Mouse (Mus musculus) cortical plate, adult 2 months (tissue): ENCODE data around the gene Faap100. TPM values are rescaled to one million over a fixed set of nuclear protein-coding genes. Genes with fewer than 3 reads are reported as not detected.
A peak's percentile ranks its signal among the peaks of the same experiment; 100 is the strongest.

Experiments used
- H3K27ac ChIP-seq: fragments of 200-500 bp; 2 replicates; pipeline ENCODE4 v1.5.1; 2012; ENCODE audit warnings: low read length, control low read depth, inconsistent platforms; ENCODE audit not compliant: insufficient read depth
- H3K4me1 ChIP-seq: fragments of 200-500 bp; 2 replicates; pipeline ENCODE4 v1.6.1; 2011; ENCODE audit warnings: low read length; ENCODE audit not compliant: control insufficient read depth, insufficient read depth
- H3K4me3 ChIP-seq: fragments of 200-500 bp; 2 replicates; pipeline ENCODE4 v1.5.1; 2011; ENCODE audit warnings: mild to moderate bottlenecking, low read length, control low read depth; ENCODE audit not compliant: insufficient read depth
- CTCF ChIP-seq: fragments of 200-500 bp; IDR thresholded peaks from 2 replicates; pipeline ENCODE4 v1.5.1; 2011; ENCODE audit warnings: mild to moderate bottlenecking, control low read depth, low read length; ENCODE audit not compliant: insufficient read depth; ENCODE audit errors: extremely low read depth
- POLR2A ChIP-seq: fragments of 200-500 bp; IDR thresholded peaks from 2 replicates; pipeline ENCODE4 v1.6.1; 2011; ENCODE audit warnings: mild to moderate bottlenecking, low read length, control low read depth; ENCODE audit not compliant: insufficient read depth; ENCODE audit errors: extremely low read depth
- polyA plus RNA-seq: library from polyadenylated mRNA; depleted of rRNA; stranded (reverse); fragments of >200 nt; gene quantifications from 2 replicates; pipeline ENCODE4 v1.2.3, GENCODE M21; 2012

Faap100 gene
- polyA plus RNA-seq, 1 experiment: 22.8 TPM

DNA sequence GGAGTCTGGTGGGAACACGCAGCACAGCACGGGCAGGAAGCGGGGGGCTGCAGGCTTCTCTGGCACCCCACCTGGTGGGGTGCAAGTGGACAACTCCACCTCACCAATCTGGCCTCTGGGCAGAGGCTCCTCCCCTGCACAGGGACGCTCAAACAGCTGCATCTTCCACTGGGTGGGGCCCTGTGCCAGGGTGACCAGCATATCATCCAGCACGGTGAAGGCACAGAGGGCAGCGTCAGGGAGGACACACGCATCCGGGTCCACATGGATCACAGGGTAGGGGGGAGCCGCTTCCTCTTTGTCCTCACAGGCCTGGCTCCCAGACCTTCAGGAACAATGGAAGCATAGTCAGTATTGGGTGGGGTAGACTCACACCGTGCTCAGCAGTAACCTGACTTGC, 1.2 kb downstream of the Faap100 start:
- H3K4me3 ChIP-seq: peak overlapping the region; percentile 60; the same call in 1 of the 2 replicates

DNA sequence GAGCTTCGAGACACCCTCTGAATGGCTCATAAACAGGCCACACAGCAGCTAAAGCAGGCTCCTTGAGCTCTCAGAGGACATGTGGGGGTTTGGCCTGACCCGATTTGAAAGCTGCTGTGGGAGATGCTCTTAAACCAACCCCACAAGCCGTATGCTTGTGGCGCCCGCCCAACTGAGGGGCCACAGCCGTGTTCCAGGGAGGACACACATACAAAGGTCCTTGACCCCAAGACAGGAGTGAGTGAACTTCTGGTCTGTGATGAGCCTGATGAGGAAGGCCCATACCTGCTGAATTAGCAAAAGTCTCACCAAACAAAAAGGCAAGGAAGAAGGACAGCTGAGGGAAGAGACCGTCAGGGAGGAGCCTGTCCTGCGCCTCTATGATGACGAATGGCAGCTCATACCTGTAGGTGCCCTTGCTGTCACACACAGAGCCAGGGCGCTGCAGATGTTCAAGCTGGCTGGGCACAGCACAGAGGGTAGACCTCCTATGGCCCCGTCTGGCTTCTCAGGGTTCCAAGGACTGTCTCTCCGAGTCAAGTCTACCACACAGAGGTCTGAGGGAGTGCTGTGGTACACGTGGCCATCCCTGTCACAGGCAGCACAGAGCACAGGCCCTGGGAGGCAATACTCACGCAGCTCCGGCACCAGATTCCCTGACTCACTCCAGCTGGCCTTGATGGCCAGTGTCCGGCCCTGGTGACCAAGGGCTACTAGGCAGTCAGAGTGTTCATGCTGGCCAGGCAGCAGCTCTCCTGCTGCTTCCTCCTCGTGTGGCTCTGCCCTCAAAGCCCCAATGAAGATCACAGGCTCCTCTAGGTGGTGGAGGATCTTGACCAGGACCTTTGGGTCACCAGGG, 2.0 kb downstream of the Faap100 start:
- no peak overlapping the region for H3K27ac ChIP-seq
- TF ChIP-seq POLR2A (no peak), CTCF (no peak)
- no peaks in the 10 kb centered on the region for H3K4me1 ChIP-seq
- no peak overlapping the region for H3K4me3 ChIP-seq

More for the DNA sequence above, 1.2 kb downstream of the Faap100 start:
- TF ChIP-seq CTCF (no peak), POLR2A (no peak)
- H3K27ac ChIP-seq: no peak overlapping the region
- H3K4me1 ChIP-seq: no peaks in the 10 kb centered on the region

DNA sequence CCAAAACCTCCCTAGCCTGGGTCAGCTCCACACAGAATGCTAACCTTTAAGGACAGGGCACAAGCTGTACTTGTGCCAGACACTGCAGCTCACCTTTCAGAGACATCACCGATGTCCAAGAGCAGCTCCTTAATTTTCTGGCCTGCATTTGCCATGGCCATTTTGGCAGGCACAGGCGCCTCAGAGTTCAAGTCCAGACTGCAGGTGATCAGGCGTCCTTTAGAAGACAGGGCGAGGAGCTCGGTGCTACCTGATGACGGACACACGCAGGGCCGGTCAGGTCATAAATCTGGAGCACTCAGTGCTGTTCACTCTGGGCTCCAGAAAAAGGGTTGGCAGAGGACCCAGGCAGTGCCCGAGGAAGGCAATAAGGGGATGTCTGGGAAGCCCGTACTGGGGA, 3.2 kb downstream of the Faap100 start:
- TF ChIP-seq CTCF (no peak), POLR2A (no peak)
- no peak overlapping the region for H3K4me3 ChIP-seq
- no peak overlapping the region for H3K27ac ChIP-seq
- H3K4me1 ChIP-seq: no peaks in the 10 kb centered on the region

DNA sequence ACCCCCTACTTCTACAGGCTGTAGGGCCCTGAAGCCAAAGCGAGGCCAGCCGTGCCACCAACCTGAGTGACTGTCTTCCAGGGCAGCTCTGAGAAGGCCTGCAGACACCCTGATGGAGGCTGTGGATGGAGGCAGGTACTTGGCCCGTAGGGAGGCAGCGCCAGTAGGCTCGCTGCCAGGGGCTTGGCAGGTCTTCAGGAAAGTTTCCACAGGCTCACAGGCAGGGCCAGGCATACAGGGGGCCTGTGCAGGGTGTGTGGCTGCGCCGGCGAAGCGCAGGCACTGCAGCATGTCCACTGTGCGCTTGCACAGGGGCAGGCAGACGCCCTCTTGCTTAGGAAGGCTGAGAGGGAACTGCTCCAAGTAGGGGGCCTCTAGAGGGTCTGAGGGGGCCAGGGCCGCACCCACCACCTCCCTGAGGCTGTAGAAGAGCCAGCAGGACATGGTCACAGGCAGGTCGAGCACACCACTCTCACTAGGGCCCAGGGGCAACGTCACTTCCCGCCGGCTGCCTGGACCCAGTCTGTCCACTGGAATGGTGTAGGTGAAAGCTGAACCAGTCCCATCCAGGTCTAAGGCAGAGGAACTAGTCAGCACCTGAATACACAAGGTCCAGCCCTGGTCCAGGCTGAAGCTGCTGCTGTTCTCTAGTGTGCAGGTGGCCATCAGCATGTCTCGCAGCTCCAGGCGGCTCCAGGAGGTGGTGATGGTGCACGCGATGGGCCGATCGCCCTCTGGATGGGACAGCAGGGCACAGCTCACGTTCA, 4.6 kb downstream of the Faap100 start:
- H3K4me3 ChIP-seq: no peak overlapping the region
- no peak for TF ChIP-seq CTCF
- TF ChIP-seq POLR2A: no peak
- H3K4me1 ChIP-seq: no peaks in the 10 kb centered on the region
- H3K27ac ChIP-seq: no peak overlapping the region

DNA sequence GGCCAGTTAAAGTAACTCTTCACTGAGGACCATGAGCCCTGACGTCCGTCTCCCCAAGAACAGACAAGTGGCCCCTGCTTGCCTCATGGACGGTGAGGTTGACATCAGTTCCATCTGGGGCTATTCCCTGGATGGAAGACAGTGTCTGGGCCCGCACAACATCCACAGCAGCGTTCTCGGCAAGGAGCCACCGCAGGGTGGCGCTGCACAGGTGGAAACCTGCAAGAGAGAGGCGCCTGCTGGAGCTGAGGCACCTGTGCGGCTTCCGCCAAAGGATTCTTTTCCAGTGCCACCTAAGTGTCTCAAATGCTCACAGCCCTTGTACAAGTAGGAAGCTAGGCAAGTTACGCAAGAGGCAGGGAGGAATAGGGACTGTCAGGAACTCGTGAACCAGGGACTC, 5.5 kb downstream of the Faap100 start:
- 0 out of 2 replicates have a peak, but pooled peaks have one; percentile 9 for TF ChIP-seq CTCF
- TF ChIP-seq POLR2A: no peak
- Histone ChIP-seq H3K4me1 (no peaks in the 10 kb centered on the region), H3K27ac (no peak overlapping the region), H3K4me3 (no peak overlapping the region)

DNA sequence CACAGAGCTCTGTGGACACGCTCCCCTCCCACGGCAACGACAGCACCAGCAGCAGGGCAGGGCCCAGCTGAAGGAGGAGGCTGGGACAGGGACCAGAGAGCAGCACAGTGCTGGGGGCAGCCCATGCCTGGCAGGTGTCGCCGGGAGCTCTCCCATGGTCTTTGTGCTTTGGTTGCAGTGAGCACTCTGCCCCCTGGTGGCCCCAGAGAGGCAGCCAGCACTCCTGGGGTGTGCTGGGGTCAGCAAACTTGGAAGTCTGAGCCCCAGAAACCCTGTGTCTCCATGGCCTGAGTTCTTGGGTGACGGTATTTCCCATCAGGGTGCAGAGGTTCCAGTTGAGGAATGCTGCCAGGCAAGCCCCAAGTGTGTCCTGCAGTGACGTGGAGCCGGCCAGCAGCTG, 8.9 kb downstream of the Faap100 start:
- Histone ChIP-seq H3K4me3 (no peak overlapping the region), H3K4me1 (0 out of 2 replicates have a peak, but pooled peaks cover 1% of the 10 kb centered on the region), H3K27ac (no peak overlapping the region)
- TF ChIP-seq POLR2A: no peak
- TF ChIP-seq CTCF: peak; percentile 53

DNA sequence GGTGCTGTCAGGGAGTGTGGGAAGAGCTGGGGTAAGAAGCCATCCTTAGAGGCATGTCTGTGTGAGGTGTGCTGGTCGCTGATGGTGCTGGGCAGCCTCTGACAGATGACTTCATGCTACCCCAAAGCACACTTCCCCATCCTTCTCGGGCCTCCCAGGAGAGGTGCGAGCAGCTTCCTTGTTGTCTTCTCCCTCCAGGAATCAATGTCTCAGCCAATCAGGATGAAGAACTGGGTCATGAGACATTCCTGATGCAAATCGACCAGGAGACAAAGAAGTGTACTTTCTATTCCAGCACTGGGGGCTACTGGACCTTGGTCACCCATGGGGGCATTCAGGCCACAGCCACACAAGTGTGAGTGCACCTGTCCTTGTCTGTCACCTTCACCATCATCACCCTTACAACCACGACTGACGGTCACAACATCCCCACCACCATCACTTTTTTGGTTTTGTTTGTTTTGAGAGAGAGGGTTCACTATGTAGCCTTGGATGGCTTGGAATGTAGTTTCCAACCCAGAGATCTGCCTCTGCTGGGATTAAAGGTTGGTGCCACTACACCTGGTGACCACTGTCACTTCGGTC, 12.0 kb downstream of the Faap100 start:
- TF ChIP-seq POLR2A (no peak), CTCF (no peak)
- H3K4me3 ChIP-seq: no peak overlapping the region
- H3K27ac ChIP-seq: no peak overlapping the region
- 0 out of 2 replicates have a peak, but pooled peaks cover 1% of the 10 kb centered on the region for H3K4me1 ChIP-seq

DNA sequence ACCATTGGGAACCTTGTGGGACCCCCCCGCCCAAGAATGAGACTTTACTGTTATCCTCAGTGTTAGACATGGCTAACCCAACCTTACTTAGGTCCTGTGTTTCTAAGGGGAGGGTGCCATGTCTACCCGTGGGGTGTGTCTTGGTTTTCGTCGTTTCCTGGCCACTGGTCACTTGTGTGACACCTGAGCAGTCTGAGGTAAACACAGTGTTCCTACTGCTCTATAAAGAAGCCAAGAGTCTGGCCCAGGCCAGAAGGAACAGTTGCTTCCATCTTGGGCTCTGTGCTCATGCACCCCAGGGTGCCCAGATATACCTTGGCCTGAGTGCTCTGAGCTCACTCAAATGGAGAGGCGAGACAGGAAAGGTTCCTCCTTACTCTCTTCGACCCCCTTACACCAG, 15.7 kb downstream of the Faap100 start:
- H3K4me1 ChIP-seq: 0 out of 2 replicates have a peak, but pooled peaks cover 1% of the 10 kb centered on the region
- no peak overlapping the region for H3K4me3 ChIP-seq
- no peak overlapping the region for H3K27ac ChIP-seq
- no peak for TF ChIP-seq CTCF

DNA sequence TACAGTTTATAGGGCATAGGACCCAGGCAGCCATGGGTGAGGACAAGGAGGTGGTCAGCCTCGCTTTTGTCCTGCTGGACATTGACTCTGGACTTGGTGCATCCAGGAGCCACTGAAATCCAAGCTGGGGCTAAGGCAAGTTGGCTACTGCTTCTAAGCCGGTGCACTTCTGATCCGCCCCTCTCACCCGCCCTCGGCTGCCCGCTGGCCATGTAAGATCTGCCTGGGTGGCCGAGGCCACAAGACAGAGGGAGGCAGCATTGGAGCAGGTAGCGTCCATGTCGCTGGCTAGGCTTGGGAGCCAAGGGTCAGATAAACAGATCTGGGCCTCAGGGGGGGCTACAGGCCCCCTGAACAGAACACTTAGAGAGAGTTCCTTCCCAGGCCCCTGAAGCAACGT, 17.3 kb downstream of the Faap100 start, which contains the start of gene Fscn2:
Gene Fscn2, plus strand, starts transcription at position 240 of the 400 bp plus-strand sequence.
- Histone ChIP-seq H3K27ac (no peak within 1 kb of the TSS), H3K4me1 (peaks cover 4% of the 10 kb centered on the region), H3K4me3 (no peak within 1 kb of the TSS)
- no peak for TF ChIP-seq CTCF
- no peak for TF ChIP-seq POLR2A
